Mouse (Mus musculus) neural tube, embryonic 14.5 days (tissue): Measurements from ENCODE around the gene Dnajc8. TPM values are rescaled to one million over a fixed set of nuclear protein-coding genes. Genes with fewer than 3 reads are reported as not detected.
A peak's percentile ranks its signal among the peaks of the same experiment; 100 is the strongest.

Experiments
- ATAC-seq: fragments of 200-750 bp; cut with Nextera tagmentation; 2 replicates; pipeline ENCODE4 v1.8.0; 2017; ENCODE audit warnings: low read depth, mild to moderate bottlenecking, moderate TSS enrichment, moderate library complexity
- H3K27ac ChIP-seq: fragments of 300-500 bp; sonication (generic); 2 replicates; pipeline ENCODE4 v1.5.1; 2014; ENCODE audit warnings: low read depth, mild to moderate bottlenecking, control low read depth, low read length, moderate library complexity, mixed read lengths
- H3K27me3 ChIP-seq: fragments of 300-500 bp; sonication (generic); 2 replicates; pipeline ENCODE4 v1.6.1; 2014; ENCODE audit warnings: low read length; ENCODE audit not compliant: control insufficient read depth, insufficient read depth
- H3K36me3 ChIP-seq: fragments of 300-500 bp; sonication (generic); 2 replicates; pipeline ENCODE4 v1.6.1; 2014; ENCODE audit warnings: low read length, mixed read lengths; ENCODE audit not compliant: control insufficient read depth, insufficient read depth
- H3K4me1 ChIP-seq: fragments of 300-500 bp; sonication (generic); 2 replicates; pipeline ENCODE4 v1.6.1; 2014; ENCODE audit warnings: low read length; ENCODE audit not compliant: control insufficient read depth, insufficient read depth
- H3K4me2 ChIP-seq: fragments of 300-500 bp; sonication (generic); 2 replicates; pipeline ENCODE4 v1.6.1; 2014; ENCODE audit warnings: mild to moderate bottlenecking, low read depth, low read length, control low read depth
- H3K4me3 ChIP-seq: fragments of 300-500 bp; sonication (generic); 2 replicates; pipeline ENCODE4 v1.5.1; 2014; ENCODE audit warnings: low read depth, low read length, control low read depth, mixed read lengths
- H3K9ac ChIP-seq: fragments of 300-500 bp; sonication (generic); replicated peaks from 2 replicates; pipeline ENCODE4 v1.6.1; 2014; ENCODE audit warnings: low read depth, mild to moderate bottlenecking, control low read depth, low read length, mixed read lengths
- H3K9me3 ChIP-seq: fragments of 300-500 bp; sonication (generic); 2 replicates; pipeline ENCODE4 v1.6.1; 2016; ENCODE audit warnings: low read length; ENCODE audit not compliant: control insufficient read depth
- WGBS: fragments of 180-500 bp; shearing (Covaris S2); extraction: QIAGEN DNeasy Blood & Tissue Kit; methylation state at CpG from one replicate; pipeline ENCODE4 v1.1.7; 2014; 5-methylcytosine and 5-hydroxymethylcytosine counted together
- polyA plus RNA-seq: library from polyadenylated mRNA; unstranded; fragments of >200 nt; fragmentation: Nextera tagmentation; extraction: Ambion mirVana; gene quantifications from 2 replicates; pipeline ENCODE4 v1.2.1, GENCODE M21; 2014

Dnajc8 gene
- polyA plus RNA-seq, 1 experiment from 2014 or later = 146 TPM

GRCm38 (mm10) chr4:132513395-132514273 lies 21.7 kb upstream of the Dnajc8 start:
- WGBS = 34% methylated on average over 14 of the region's 14 CpGs
- Histone ChIP-seq H3K4me1 (peaks cover 12% of the 10 kb centered on the region; the same call in 1 of the 2 replicates), H3K4me3 (no peak overlapping the region), H3K27ac (no peak overlapping the region), H3K9me3 (no peaks in the 10 kb centered on the region), H3K9ac (no peak overlapping the region), H3K27me3 (no peaks in the 10 kb centered on the region; the same call in 1 of the 2 replicates), H3K36me3 (no peaks in the 10 kb centered on the region), H3K4me2 (no peak overlapping the region)
- ATAC-seq = no peak

GRCm38 (mm10) chr4:132514555-132515135 lies 20.7 kb upstream of the Dnajc8 start:
- peak overlapping the region; percentile 33 for H3K4me3 ChIP-seq
- H3K27me3 ChIP-seq = no peaks in the 10 kb centered on the region; the same call in 1 of the 2 replicates
- H3K9ac ChIP-seq = peak overlapping the region; percentile 41; the same call in 1 of the 2 replicates
- H3K4me2 ChIP-seq = peak overlapping the region; percentile 98
- 2% methylated on average over 21 of the region's 21 CpGs for WGBS
- 0 out of 2 replicates have a peak overlapping the region, but pooled peaks have one; percentile 57 for H3K27ac ChIP-seq
- H3K4me1 ChIP-seq = peaks cover 8% of the 10 kb centered on the region; the same call in 1 of the 2 replicates
- ATAC-seq = no peak
- H3K9me3 ChIP-seq = no peaks in the 10 kb centered on the region
- no peaks in the 10 kb centered on the region for H3K36me3 ChIP-seq

DNA sequence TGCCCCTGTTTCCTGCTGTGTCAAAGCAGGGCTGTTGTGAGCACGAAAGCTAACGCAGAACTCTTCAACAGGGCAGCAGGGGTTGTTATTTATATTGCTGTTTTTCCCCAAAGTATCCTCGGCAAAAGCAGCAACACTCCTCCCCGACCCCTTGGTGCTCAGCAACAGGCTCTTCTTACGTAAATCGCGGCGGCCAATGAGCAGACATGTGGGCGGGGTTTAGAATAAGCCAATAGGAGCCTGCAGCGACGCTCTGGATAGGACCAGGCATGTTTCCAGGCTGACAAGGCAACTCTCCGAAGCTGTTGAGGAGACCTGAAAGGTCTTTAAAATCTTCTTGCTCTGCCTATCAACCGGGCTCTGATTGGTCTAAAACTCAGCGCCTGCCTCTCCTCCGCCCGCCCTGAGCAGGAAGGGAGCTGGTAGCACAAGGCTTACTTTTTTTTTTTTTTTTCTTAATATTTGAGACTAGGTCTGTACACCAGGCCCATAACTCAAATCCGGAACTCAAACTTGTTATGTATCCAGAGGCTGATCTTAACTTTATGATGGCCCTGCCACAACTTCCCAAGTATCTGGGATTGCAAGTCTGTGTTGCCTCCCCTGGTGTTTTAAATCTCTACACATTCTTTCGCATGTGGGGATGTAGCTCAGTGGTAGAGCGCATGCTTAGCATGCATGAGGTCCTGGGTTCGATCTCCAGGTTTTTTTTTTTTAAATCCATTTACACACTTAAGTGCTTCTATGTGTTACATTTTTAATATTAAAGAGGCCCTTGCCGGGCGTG lies 19.8 kb upstream of the Dnajc8 start:
- Histone ChIP-seq H3K9ac (peak overlapping the region; percentile 41; the same call in 1 of the 2 replicates), H3K27ac (0 out of 2 replicates have a peak overlapping the region, but pooled peaks have one; percentile 57), H3K4me1 (peaks cover 8% of the 10 kb centered on the region; the same call in 1 of the 2 replicates), H3K36me3 (no peaks in the 10 kb centered on the region), H3K4me2 (peak overlapping the region; percentile 98), H3K4me3 (peak overlapping the region; percentile 33), H3K27me3 (no peaks in the 10 kb centered on the region; the same call in 1 of the 2 replicates), H3K9me3 (no peaks in the 10 kb centered on the region)
- 22% methylated on average over 22 of the region's 22 CpGs for WGBS
- peak; percentile 95 for ATAC-seq

DNA sequence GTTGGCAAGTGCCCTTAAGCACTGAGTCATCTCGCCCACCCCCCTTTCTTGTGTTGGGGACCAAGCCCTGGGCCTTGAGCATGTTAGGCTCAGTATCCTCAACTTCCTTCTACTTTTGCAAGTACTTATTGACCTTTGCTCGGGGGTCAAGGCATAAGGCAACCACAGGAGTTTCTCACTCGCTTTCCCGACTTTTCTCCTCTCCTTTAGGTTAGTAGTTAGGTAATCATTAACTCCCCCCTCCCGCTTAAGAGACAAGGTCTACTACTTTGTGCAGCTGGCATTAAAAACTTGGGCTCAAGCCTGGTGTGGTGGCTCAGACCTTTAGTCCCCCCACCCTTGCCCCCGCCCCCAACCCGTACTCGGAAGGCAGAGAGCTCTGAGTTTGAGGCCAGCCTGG lies 17.3 kb upstream of the Dnajc8 start:
- no peaks in the 10 kb centered on the region for H3K9me3 ChIP-seq
- H3K4me2 ChIP-seq = no peak overlapping the region
- 58% methylated on average over 8 of the region's 8 CpGs for WGBS
- no peak overlapping the region for H3K4me3 ChIP-seq
- H3K9ac ChIP-seq = no peak overlapping the region
- H3K4me1 ChIP-seq = peaks cover 8% of the 10 kb centered on the region; the same call in 1 of the 2 replicates
- no peak overlapping the region for H3K27ac ChIP-seq
- ATAC-seq = no peak
- H3K27me3 ChIP-seq = no peaks in the 10 kb centered on the region; the same call in 1 of the 2 replicates
- no peaks in the 10 kb centered on the region for H3K36me3 ChIP-seq

GRCm38 (mm10) chr4:132519188-132519587 lies 16.2 kb upstream of the Dnajc8 start:
- no peaks in the 10 kb centered on the region for H3K9me3 ChIP-seq
- no peak overlapping the region for H3K4me3 ChIP-seq
- WGBS = 92% methylated on average over 3 of the region's 3 CpGs
- peaks cover 8% of the 10 kb centered on the region; the same call in 1 of the 2 replicates for H3K4me1 ChIP-seq
- no peak overlapping the region for H3K4me2 ChIP-seq
- no peak overlapping the region for H3K9ac ChIP-seq
- no peak for ATAC-seq
- H3K27ac ChIP-seq = no peak overlapping the region
- H3K27me3 ChIP-seq = no peaks in the 10 kb centered on the region
- H3K36me3 ChIP-seq = no peaks in the 10 kb centered on the region

DNA sequence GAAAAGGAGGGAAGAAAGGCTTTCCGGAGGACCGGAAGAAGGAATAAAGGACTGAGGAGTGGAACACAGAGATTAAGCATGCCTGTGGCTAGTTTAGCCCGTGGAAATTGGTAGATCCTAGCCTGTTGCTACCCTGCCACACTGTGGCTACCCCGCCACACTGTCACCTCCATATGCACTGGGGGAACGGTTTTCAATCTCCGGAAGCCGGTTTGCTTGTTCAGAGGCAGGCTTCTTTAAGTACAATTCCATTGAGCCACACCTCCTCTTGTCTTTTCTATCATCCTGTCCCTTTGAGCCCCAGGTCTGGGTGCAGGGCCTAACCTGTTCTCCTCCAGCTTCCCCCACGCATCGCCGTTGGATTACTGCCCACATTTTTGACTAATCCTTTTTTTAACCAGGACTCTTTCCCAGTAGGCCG lies 11.0 kb upstream of the Dnajc8 start:
- no peak for ATAC-seq
- no peaks in the 10 kb centered on the region for H3K36me3 ChIP-seq
- 18% methylated on average over 11 of the region's 11 CpGs for WGBS
- no peak overlapping the region for H3K4me3 ChIP-seq
- no peak overlapping the region for H3K9ac ChIP-seq
- H3K9me3 ChIP-seq = no peaks in the 10 kb centered on the region
- no peaks in the 10 kb centered on the region for H3K4me1 ChIP-seq
- H3K4me2 ChIP-seq = no peak overlapping the region
- H3K27me3 ChIP-seq = no peaks in the 10 kb centered on the region
- H3K27ac ChIP-seq = no peak overlapping the region

DNA sequence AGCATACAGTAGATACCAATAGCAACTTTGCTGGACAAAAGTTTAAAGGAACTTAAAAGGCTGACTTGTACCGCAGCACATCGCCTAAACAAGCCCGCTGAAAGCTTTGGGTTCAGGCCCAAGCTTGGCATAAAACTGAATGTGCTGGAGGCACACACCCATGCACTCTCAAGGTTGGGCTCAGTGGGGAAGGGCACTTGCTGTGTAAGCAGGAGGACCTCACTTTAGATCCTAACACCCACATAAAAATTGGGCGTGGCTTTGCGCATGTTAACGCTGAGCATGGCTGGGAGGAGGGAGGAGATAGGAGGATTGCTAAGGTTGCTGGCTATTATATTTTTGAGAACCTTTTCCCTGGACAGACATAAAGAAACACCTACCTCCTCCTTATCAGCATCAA lies 10.5 kb upstream of the Dnajc8 start:
- Histone ChIP-seq H3K4me2 (no peak overlapping the region), H3K9ac (no peak overlapping the region), H3K4me1 (no peaks in the 10 kb centered on the region), H3K4me3 (no peak overlapping the region), H3K9me3 (no peaks in the 10 kb centered on the region), H3K36me3 (no peaks in the 10 kb centered on the region), H3K27me3 (no peaks in the 10 kb centered on the region), H3K27ac (no peak overlapping the region)
- ATAC-seq = no peak
- WGBS = 42% methylated on average over 6 of the region's 6 CpGs

GRCm38 (mm10) chr4:132526678-132527077 lies 8.7 kb upstream of the Dnajc8 start:
- Histone ChIP-seq H3K9me3 (no peaks in the 10 kb centered on the region), H3K27me3 (no peaks in the 10 kb centered on the region), H3K27ac (no peak overlapping the region), H3K4me2 (no peak overlapping the region), H3K9ac (no peak overlapping the region), H3K36me3 (peaks cover 5% of the 10 kb centered on the region), H3K4me1 (no peaks in the 10 kb centered on the region), H3K4me3 (no peak overlapping the region)
- no peak for ATAC-seq
- whole genome bisulfite sequencing = 46% methylated on average over 2 of the region's 2 CpGs
